12 mouse cellular contexts compared by ENCODE assay signal in the genomic region with DNA sequence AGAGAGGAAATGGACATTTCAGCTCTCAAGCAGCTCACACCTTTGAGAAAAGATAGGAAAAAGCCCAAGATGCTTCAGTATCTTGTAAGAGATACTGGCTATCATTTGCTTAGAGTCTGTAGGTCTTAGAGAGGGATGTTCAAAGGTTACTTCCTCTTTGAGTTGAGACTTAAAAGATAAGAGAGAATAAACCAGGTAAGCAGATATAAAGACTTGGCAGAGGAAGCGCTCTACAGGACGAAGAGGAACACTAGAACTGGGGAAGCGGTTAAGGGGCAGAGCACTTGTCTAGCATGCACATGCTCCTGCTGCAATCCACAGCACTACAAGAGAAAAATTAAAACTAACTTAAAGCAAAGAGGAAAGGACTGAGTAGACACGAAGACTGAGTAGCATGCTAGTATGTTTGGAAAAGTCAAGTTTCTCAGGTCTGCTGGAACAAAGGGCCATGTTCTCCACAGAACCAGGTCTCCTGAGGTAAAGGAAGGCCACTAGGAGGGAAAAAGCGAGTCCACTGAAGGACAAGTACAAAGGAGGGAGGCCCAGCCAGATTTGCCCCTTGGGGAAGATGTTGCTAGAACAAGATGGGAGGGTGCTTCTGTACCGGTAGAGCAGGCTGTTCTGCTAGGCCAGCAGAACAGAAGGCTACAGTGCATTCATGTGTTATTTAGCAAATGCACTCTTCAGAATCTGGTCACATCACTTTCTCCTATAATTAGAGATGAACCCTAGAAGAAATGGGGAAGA. TPM values are rescaled to one million over a fixed set of nuclear protein-coding genes. Genes with fewer than 3 reads are reported as not detected.
A peak's percentile ranks its signal among the peaks of the same experiment; 100 is the strongest.
DNase-seq lines count a peak whose midpoint lies in the region; ATAC-seq and TF ChIP-seq lines count a peak whose summit lies in the region.
"Had no signal": no experiment of that assay in that cellular context is flagged by ENCODE, and none has a peak within 500 bp of the region (broad histone marks: within the 10 kb centered on the region; RNA-seq: fewer than 3 reads in every experiment).

No protein-coding gene starts in this region.

- H3K9ac ChIP-seq in stomach, embryonic 15.5 days, result no peak overlapping the region
- H3K9ac ChIP-seq in stomach, postnatal 0 days (ENCODE audit: low read length), result no peak overlapping the region
- no peak overlapping the region for H3K9ac ChIP-seq in hindbrain, embryonic 16.5 days (ENCODE audit: low read depth, low read length)
- H3K9ac ChIP-seq: heart, embryonic 12.5 days; limb, embryonic 13.5 days; midbrain, embryonic 15.5 days had no signal

- H3K79me2 ChIP-seq in macrophage (ENCODE audit: inconsistent target), result peaks cover 83% of the 10 kb centered on the region

- no peak for TF ChIP-seq EP300 in stomach, postnatal 0 days (optimal IDR thresholded peaks at IDR 0.05)

- no peaks in the 10 kb centered on the region for H3K36me3 ChIP-seq in stomach, embryonic 15.5 days
- no peaks in the 10 kb centered on the region for H3K36me3 ChIP-seq in stomach, postnatal 0 days (ENCODE audit: control insufficient read depth, insufficient read depth, low read length)
- H3K36me3 ChIP-seq in macrophage (ENCODE audit: inconsistent target), result no peaks in the 10 kb centered on the region
- H3K36me3 ChIP-seq in hindbrain, embryonic 16.5 days (ENCODE audit: control insufficient read depth, insufficient read depth, low read length), result no peaks in the 10 kb centered on the region
- H3K36me3 ChIP-seq: heart, embryonic 12.5 days; hindbrain, embryonic 10.5 days; limb, embryonic 13.5 days; midbrain, embryonic 15.5 days had no signal

- TF ChIP-seq CTCF in stomach, postnatal 0 days (IDR thresholded peaks at IDR 0.05; ENCODE audit: low read depth), result no peak
- TF ChIP-seq CTCF in bone marrow, adult 2 months (IDR thresholded peaks at IDR 0.05; ENCODE audit: control insufficient read depth, insufficient read depth, low read length), result no peak

- H3K27me3 ChIP-seq in stomach, embryonic 15.5 days (replicated peaks), result no peaks in the 10 kb centered on the region
- H3K27me3 ChIP-seq in stomach, postnatal 0 days (ENCODE audit: control insufficient read depth, insufficient read depth, low read length), result no peaks in the 10 kb centered on the region
- no peaks in the 10 kb centered on the region for H3K27me3 ChIP-seq in hindbrain, embryonic 16.5 days (replicated peaks; ENCODE audit: control insufficient read depth, insufficient read depth, low read length)
- H3K27me3 ChIP-seq: heart, embryonic 12.5 days; limb, embryonic 13.5 days; midbrain, embryonic 15.5 days had no signal

- no peak for DNase-seq in stomach, postnatal 0 days (ENCODE audit: low spot score)
- DNase-seq in ovary, postnatal 10 days (ENCODE audit: low spot score), result no peak
- DNase-seq in yolk sac, embryonic 10.5 days (ENCODE audit: low spot score), result no peak
- DNase-seq: lung, postnatal 10 days had no signal

- ATAC-seq in stomach, embryonic 15.5 days (ENCODE audit: insufficient read depth, low FRiP score, low read depth), result no peak
- no peak for ATAC-seq in stomach, postnatal 0 days (ENCODE audit: low FRiP score, low TSS enrichment)
- no peak for ATAC-seq in hindbrain, embryonic 16.5 days
- ATAC-seq: midbrain, embryonic 15.5 days had no signal

- H3K27ac ChIP-seq in stomach, embryonic 15.5 days, result peak overlapping the region; percentile 11; the same call in 1 of the 2 replicates
- H3K27ac ChIP-seq in stomach, postnatal 0 days (replicated peaks), result no peak overlapping the region
- H3K27ac ChIP-seq in bone marrow, adult 2 months (ENCODE audit: control insufficient read depth, insufficient read depth, low read depth, low read length, poor library complexity), result peak overlapping the region; percentile 89
- peak overlapping the region; percentile 68 for H3K27ac ChIP-seq in macrophage
- H3K27ac ChIP-seq in hindbrain, embryonic 16.5 days (ENCODE audit: low read depth, low read length), result no peak overlapping the region
- H3K27ac ChIP-seq: hindbrain, embryonic 10.5 days; limb, embryonic 13.5 days; midbrain, embryonic 15.5 days had no signal

- peaks cover 5% of the 10 kb centered on the region; the same call in 1 of the 2 replicates for H3K4me1 ChIP-seq in stomach, embryonic 15.5 days
- 0 out of 2 replicates have a peak, but pooled peaks cover 2% of the 10 kb centered on the region for H3K4me1 ChIP-seq in stomach, postnatal 0 days (replicated peaks; ENCODE audit: control insufficient read depth, insufficient read depth)
- H3K4me1 ChIP-seq in bone marrow, adult 2 months (ENCODE audit: control insufficient read depth, insufficient read depth, low read length), result peaks cover 6% of the 10 kb centered on the region
- no peaks in the 10 kb centered on the region for H3K4me1 ChIP-seq in hindbrain, embryonic 16.5 days (ENCODE audit: control insufficient read depth, insufficient read depth, low read depth, low read length)
- H3K4me1 ChIP-seq: midbrain, embryonic 15.5 days had no signal

- no peak overlapping the region for H3K4me2 ChIP-seq in stomach, embryonic 15.5 days
- H3K4me2 ChIP-seq in stomach, postnatal 0 days (replicated peaks; ENCODE audit: low read depth), result no peak overlapping the region
- H3K4me2 ChIP-seq in hindbrain, embryonic 16.5 days (ENCODE audit: low read length), result no peak overlapping the region
- H3K4me2 ChIP-seq: heart, embryonic 12.5 days; limb, embryonic 13.5 days; midbrain, embryonic 15.5 days had no signal

- no peak for TF ChIP-seq POLR2A in bone marrow, adult 2 months (IDR thresholded peaks at IDR 0.05; ENCODE audit: borderline replicate concordance, control insufficient read depth, low read depth, low read length)

- WGBS in stomach, embryonic 15.5 days, result 73% methylated on average over 6 of the region's 6 CpGs
- 72% methylated on average over 6 of the region's 6 CpGs for WGBS in stomach, postnatal 0 days
- 35% methylated on average over 6 of the region's 6 CpGs for WGBS in bone marrow, adult 2 months
- 51% methylated on average over 6 of the region's 6 CpGs for WGBS in macrophage (ENCODE audit: missing documents)
- 92% methylated on average over 6 of the region's 6 CpGs for WGBS in hindbrain, embryonic 16.5 days

- no peak overlapping the region for H3K4me3 ChIP-seq in stomach, embryonic 15.5 days (replicated peaks)
- no peak overlapping the region for H3K4me3 ChIP-seq in stomach, postnatal 0 days (ENCODE audit: low read depth, low read length)
- H3K4me3 ChIP-seq in bone marrow, adult 2 months (replicated peaks; ENCODE audit: control insufficient read depth, low read depth, low read length), result no peak overlapping the region
- no peak overlapping the region for H3K4me3 ChIP-seq in macrophage (ENCODE audit: inconsistent target)
- no peak overlapping the region for H3K4me3 ChIP-seq in hindbrain, embryonic 16.5 days (ENCODE audit: low read length)
- H3K4me3 ChIP-seq: heart, embryonic 12.5 days; hindbrain, embryonic 10.5 days; limb, embryonic 13.5 days; midbrain, embryonic 15.5 days had no signal

- H3K9me3 ChIP-seq in stomach, embryonic 15.5 days, result no peaks in the 10 kb centered on the region
- no peaks in the 10 kb centered on the region for H3K9me3 ChIP-seq in stomach, postnatal 0 days (ENCODE audit: control insufficient read depth, low read length)
- no peaks in the 10 kb centered on the region for H3K9me3 ChIP-seq in hindbrain, embryonic 16.5 days (ENCODE audit: control insufficient read depth, low read length)
- H3K9me3 ChIP-seq: heart, embryonic 12.5 days; hindbrain, embryonic 10.5 days; limb, embryonic 13.5 days; midbrain, embryonic 15.5 days had no signal

RNA-seq across cellular contexts. Expression of a gene that starts 8.4 kb away (rescaled TPM):
- polyA plus RNA-seq in stomach, embryonic 15.5 days (2015; fragmentation: Nextera tagmentation; extraction: Ambion mirVana), result 24.1 and 28.7 TPM in 2 replicates
- 15.5 and 16.3 TPM in 2 replicates for polyA plus RNA-seq in stomach, postnatal 0 days (2015; fragmentation: Nextera tagmentation; extraction: Ambion mirVana)
- 13.5 and 14.2 TPM in 2 replicates for polyA plus RNA-seq in bone marrow, adult 2 months (2011; ENCODE audit: insufficient read depth, insufficient read length, low replicate concordance, missing spikeins)
- 10 to 100 TPM in 9 of 26 experiments, 1 to 10 TPM in 17; 2.1 to 13.4 (median 8.8) TPM for total RNA-seq in macrophage (2018; cell fraction: chromatin; rRNA removed)
- 10 to 100 TPM in 25 of 26 experiments, 1 to 10 TPM in 1; 9.2 to 20.7 (median 15.0) TPM for total RNA-seq in macrophage (2018; cell fraction: cytosol; rRNA removed)
- 10 to 100 TPM in 25 of 26 experiments, 1 to 10 TPM in 1; 9.0 to 28.6 (median 15.9) TPM for total RNA-seq in macrophage (2018; cell fraction: nucleus; rRNA removed)
- polyA plus RNA-seq in macrophage (2018), result 9.4 to 24.9 TPM (median 18.7 TPM) in 3 replicates
- 68.1 and 73.3 TPM in 2 replicates for polyA plus RNA-seq in hindbrain, embryonic 16.5 days (2015; fragmentation: Nextera tagmentation; extraction: Ambion mirVana)

Comparison
In these comparisons a context has a peak if more than half of its experiments do, and no peak if none do; other contexts are left out.
1. H3K27ac ChIP-seq: peak in stomach, embryonic 15.5 days (single experiment), bone marrow, adult 2 months (single experiment) and macrophage (single experiment); none in stomach, postnatal 0 days (single experiment) and hindbrain, embryonic 16.5 days (single experiment).